Mouse (Mus musculus) heart, embryonic 16.5 days (tissue): ENCODE measurements around the gene Rpn1. TPM values are rescaled to one million over a fixed set of nuclear protein-coding genes. Genes with fewer than 3 reads are reported as not detected.

Source experiments
- ATAC-seq: fragments of 200-750 bp; cut with Nextera tagmentation; replicated peaks from 2 replicates; pipeline ENCODE4 v1.8.0; 2017; ENCODE audit warnings: moderate number of reproducible peaks; ENCODE audit not compliant: insufficient read depth, low FRiP score; ENCODE audit errors: extremely low read depth
- H3K27ac ChIP-seq: fragments of 300-500 bp; sonication (generic); 2 replicates; pipeline ENCODE4 v1.5.1; 2014; ENCODE audit warnings: mild to moderate bottlenecking, low read length, control low read depth, moderate library complexity
- H3K27me3 ChIP-seq: fragments of 300-500 bp; sonication (generic); 2 replicates; pipeline ENCODE4 v1.6.1; 2014; ENCODE audit warnings: low read length, mixed read lengths; ENCODE audit not compliant: control insufficient read depth, insufficient read depth
- H3K36me3 ChIP-seq: fragments of 300-500 bp; sonication (generic); 2 replicates; pipeline ENCODE4 v1.6.1; 2014; ENCODE audit not compliant: control insufficient read depth, insufficient read depth
- H3K4me1 ChIP-seq: fragments of 300-500 bp; sonication (generic); 2 replicates; pipeline ENCODE4 v1.6.1; 2014; ENCODE audit warnings: low read length, mixed read lengths; ENCODE audit not compliant: control insufficient read depth, insufficient read depth
- H3K4me2 ChIP-seq: fragments of 300-500 bp; sonication (generic); 2 replicates; pipeline ENCODE4 v1.6.1; 2014; ENCODE audit warnings: low read depth, mild to moderate bottlenecking, control low read depth, low read length
- H3K4me3 ChIP-seq: fragments of 300-500 bp; sonication (generic); 2 replicates; pipeline ENCODE4 v1.5.1; 2014; ENCODE audit warnings: mild to moderate bottlenecking, control low read depth, low read length
- H3K9ac ChIP-seq: fragments of 300-500 bp; sonication (generic); 2 replicates; pipeline ENCODE4 v1.6.1; 2014; ENCODE audit warnings: low read length, control low read depth
- H3K9me3 ChIP-seq: fragments of 300-500 bp; sonication (generic); replicated peaks from 2 replicates; pipeline ENCODE4 v1.6.1; 2016; ENCODE audit warnings: low read length; ENCODE audit not compliant: control insufficient read depth
- WGBS: fragments of 180-500 bp; shearing (Covaris S2); extraction: QIAGEN DNeasy Blood & Tissue Kit; methylation state at CpG from one replicate; pipeline ENCODE4 v1.1.7; 2014; 5-methylcytosine and 5-hydroxymethylcytosine counted together
- polyA plus RNA-seq: library from polyadenylated mRNA; unstranded; fragments of >200 nt; fragmentation: Nextera tagmentation; extraction: Ambion mirVana; gene quantifications from 2 replicates; pipeline ENCODE4 v1.2.1, GENCODE M21; 2015

Gene Rpn1
- polyA plus RNA-seq, 1 experiment from 2014 or later = 182 TPM

DNA sequence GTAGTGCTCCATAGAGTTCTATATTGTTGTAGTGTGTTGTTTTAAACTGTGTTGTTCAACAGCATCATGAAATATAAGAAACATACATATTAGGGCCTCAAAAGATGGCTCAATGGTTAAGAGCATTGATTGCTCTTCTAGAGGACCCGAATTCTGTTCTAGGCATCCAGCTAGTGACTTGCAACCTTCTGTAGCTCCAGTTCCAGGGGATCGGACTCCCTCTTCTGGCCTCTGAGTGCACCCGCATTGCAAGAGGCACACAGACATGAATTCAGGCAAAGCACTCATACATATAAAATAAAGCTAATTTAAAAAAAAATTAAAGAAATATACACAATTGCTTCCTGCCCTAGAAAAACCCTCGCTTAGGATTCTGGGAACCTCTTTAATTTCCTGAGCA lies 22.9 kb upstream of the Rpn1 start:
- ATAC-seq = no peak
- 82% methylated on average over 4 of the region's 4 CpGs for WGBS

GRCm38 (mm10) chr6:88062398-88062797 lies 21.9 kb upstream of the Rpn1 start:
- Histone ChIP-seq H3K36me3 (no peaks in the 10 kb centered on the region), H3K9ac (no peak overlapping the region), H3K4me1 (peaks cover 2% of the 10 kb centered on the region; the same call in 1 of the 2 replicates), H3K4me3 (no peak overlapping the region), H3K27me3 (no peaks in the 10 kb centered on the region), H3K27ac (no peak overlapping the region), H3K4me2 (no peak overlapping the region), H3K9me3 (no peaks in the 10 kb centered on the region)
- no peak for ATAC-seq
- 64% methylated on average over 4 of the region's 4 CpGs for WGBS

More for the DNA sequence above, 22.9 kb upstream of the Rpn1 start:
- Histone ChIP-seq H3K9ac (no peak overlapping the region), H3K9me3 (no peaks in the 10 kb centered on the region), H3K4me2 (no peak overlapping the region), H3K4me1 (peaks cover 2% of the 10 kb centered on the region; the same call in 1 of the 2 replicates), H3K4me3 (no peak overlapping the region), H3K27ac (no peak overlapping the region), H3K36me3 (no peaks in the 10 kb centered on the region), H3K27me3 (no peaks in the 10 kb centered on the region)

DNA sequence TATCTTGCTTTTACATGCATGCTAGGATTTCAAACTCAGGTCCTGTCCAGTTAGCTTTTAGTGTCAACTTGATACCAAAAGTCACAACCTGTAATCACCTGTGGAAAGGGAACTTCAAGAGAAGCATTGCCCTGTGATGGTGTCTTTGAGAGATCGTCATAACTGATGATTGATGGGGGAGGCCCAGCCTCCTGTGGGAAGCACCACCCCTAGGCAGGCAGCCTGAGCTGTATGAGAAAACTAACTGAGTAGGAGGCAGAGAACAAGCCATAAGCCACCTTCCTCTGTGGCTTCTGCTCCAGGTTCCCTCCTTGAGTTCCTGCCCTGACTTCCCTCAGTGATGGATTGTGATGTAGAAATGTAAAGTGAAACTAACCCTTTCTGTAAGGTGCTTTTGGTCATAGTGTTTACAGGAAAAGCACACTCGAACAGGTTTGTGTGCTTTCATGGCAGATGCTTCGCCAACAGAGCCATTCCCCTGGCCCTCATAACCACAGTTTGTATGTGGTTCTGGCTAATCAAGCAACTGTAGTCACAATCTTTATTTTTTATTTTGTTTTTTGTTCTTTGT lies 20.1 kb upstream of the Rpn1 start:
- no peaks in the 10 kb centered on the region for H3K9me3 ChIP-seq
- H3K27me3 ChIP-seq = no peaks in the 10 kb centered on the region
- H3K4me1 ChIP-seq = peaks cover 2% of the 10 kb centered on the region; the same call in 1 of the 2 replicates
- no peak overlapping the region for H3K4me2 ChIP-seq
- no peak for ATAC-seq
- WGBS = 72% methylated on average over 3 of the region's 3 CpGs
- no peaks in the 10 kb centered on the region for H3K36me3 ChIP-seq
- H3K27ac ChIP-seq = no peak overlapping the region
- no peak overlapping the region for H3K9ac ChIP-seq
- H3K4me3 ChIP-seq = no peak overlapping the region

GRCm38 (mm10) chr6:88065116-88065515 lies 19.2 kb upstream of the Rpn1 start:
- Histone ChIP-seq H3K9me3 (no peaks in the 10 kb centered on the region), H3K27ac (peak overlapping the region; percentile 72), H3K4me3 (no peak overlapping the region), H3K36me3 (no peaks in the 10 kb centered on the region), H3K4me2 (no peak overlapping the region), H3K4me1 (peaks cover 2% of the 10 kb centered on the region; the same call in 1 of the 2 replicates), H3K9ac (no peak overlapping the region), H3K27me3 (no peaks in the 10 kb centered on the region; the same call in 1 of the 2 replicates)
- 0 out of 2 replicates have a peak, but pooled peaks have one; percentile 28 for ATAC-seq
- 30% methylated on average over 4 of the region's 4 CpGs for WGBS

GRCm38 (mm10) chr6:88065968-88066367 lies 18.3 kb upstream of the Rpn1 start:
- no peak overlapping the region for H3K27ac ChIP-seq
- H3K36me3 ChIP-seq = no peaks in the 10 kb centered on the region
- H3K9ac ChIP-seq = no peak overlapping the region
- no peak overlapping the region for H3K4me2 ChIP-seq
- ATAC-seq = no peak
- H3K27me3 ChIP-seq = no peaks in the 10 kb centered on the region; the same call in 1 of the 2 replicates
- no peaks in the 10 kb centered on the region for H3K9me3 ChIP-seq
- H3K4me3 ChIP-seq = no peak overlapping the region
- H3K4me1 ChIP-seq = peaks cover 2% of the 10 kb centered on the region; the same call in 1 of the 2 replicates
- 79% methylated on average over 3 of the region's 3 CpGs for WGBS

DNA sequence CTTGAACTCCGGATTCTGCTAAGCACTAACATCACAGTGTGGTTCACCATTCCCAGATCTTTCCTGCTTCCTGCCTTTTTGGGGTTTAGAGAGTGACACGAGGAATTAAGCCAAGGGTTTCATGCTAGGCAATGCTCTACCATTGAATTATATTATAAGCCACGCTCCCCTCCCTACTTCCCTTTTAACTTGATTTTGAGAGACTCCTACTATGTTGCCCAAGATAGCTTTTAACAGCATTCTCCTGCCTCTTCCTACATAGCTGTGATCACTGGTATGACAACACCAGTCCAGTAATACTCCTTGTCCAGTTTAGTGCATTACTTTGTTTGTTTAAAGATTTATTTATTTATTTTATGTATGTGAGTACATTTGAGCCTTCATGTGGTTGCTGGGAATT lies 16.6 kb upstream of the Rpn1 start:
- H3K9me3 ChIP-seq = no peaks in the 10 kb centered on the region
- H3K4me3 ChIP-seq = no peak overlapping the region
- no peak overlapping the region for H3K9ac ChIP-seq
- no peaks in the 10 kb centered on the region for H3K36me3 ChIP-seq
- 67% methylated on average over 3 of the region's 3 CpGs for WGBS
- no peak overlapping the region for H3K27ac ChIP-seq
- ATAC-seq = no peak
- no peak overlapping the region for H3K4me2 ChIP-seq
- peaks cover 2% of the 10 kb centered on the region; the same call in 1 of the 2 replicates for H3K4me1 ChIP-seq
- no peaks in the 10 kb centered on the region; the same call in 1 of the 2 replicates for H3K27me3 ChIP-seq

- H3K4me2 ChIP-seq = no peak overlapping the region
- no peak for ATAC-seq
- H3K9me3 ChIP-seq = no peaks in the 10 kb centered on the region
- H3K36me3 ChIP-seq = no peaks in the 10 kb centered on the region
- H3K4me3 ChIP-seq = no peak overlapping the region
- no peak overlapping the region for H3K27ac ChIP-seq
- no peak overlapping the region for H3K9ac ChIP-seq
- no peaks in the 10 kb centered on the region; the same call in 1 of the 2 replicates for H3K27me3 ChIP-seq
- peaks cover 2% of the 10 kb centered on the region; the same call in 1 of the 2 replicates for H3K4me1 ChIP-seq
- WGBS = 70% methylated on average over 1 of the region's 1 CpGs
Observed at GRCm38 (mm10) chr6:88068739-88069138, 15.5 kb upstream of the Rpn1 start.

DNA sequence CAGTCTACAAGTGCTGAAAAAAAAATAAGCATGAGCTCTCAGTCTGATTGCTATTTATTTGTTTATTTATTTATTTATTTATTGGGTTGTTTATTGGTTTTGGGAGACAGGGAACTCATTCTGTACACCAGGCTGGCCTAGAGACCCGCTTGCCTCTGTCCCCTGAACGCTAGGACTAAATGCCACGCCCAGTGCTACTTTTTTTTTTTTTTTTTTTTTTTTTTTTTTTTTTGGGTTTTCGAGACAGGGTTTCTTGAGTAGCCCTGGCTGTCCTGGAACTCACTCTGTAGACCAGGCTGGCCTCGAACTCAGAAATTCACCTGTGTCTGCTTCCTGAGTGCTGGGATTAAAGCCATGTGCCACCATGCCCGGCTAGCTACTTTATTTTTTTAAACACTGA lies 13.8 kb upstream of the Rpn1 start:
- no peak for ATAC-seq
- Histone ChIP-seq H3K27ac (no peak overlapping the region), H3K4me3 (no peak overlapping the region), H3K36me3 (no peaks in the 10 kb centered on the region), H3K9me3 (no peaks in the 10 kb centered on the region), H3K27me3 (no peaks in the 10 kb centered on the region; the same call in 1 of the 2 replicates), H3K9ac (no peak overlapping the region), H3K4me2 (no peak overlapping the region), H3K4me1 (peaks cover under 1% of the 10 kb centered on the region; the same call in 1 of the 2 replicates)
- 70% methylated on average over 6 of the region's 6 CpGs for WGBS

GRCm38 (mm10) chr6:88071216-88071615 lies 13.1 kb upstream of the Rpn1 start:
- Histone ChIP-seq H3K27ac (no peak overlapping the region), H3K27me3 (no peaks in the 10 kb centered on the region; the same call in 1 of the 2 replicates), H3K4me2 (no peak overlapping the region), H3K9ac (no peak overlapping the region), H3K9me3 (no peaks in the 10 kb centered on the region), H3K4me1 (peaks cover 2% of the 10 kb centered on the region; the same call in 1 of the 2 replicates), H3K36me3 (no peaks in the 10 kb centered on the region), H3K4me3 (no peak overlapping the region)
- ATAC-seq = no peak
- WGBS = 72% methylated on average over 5 of the region's 5 CpGs
